ENCODE assay signal across 9 mouse cellular contexts in genomic region chr17:48097743-48098527, GRCm38 (mm10). TPM values are rescaled to one million over a fixed set of nuclear protein-coding genes. Genes with fewer than 3 reads are reported as not detected.
DNase-seq lines count a peak whose midpoint lies in the region; ATAC-seq and TF ChIP-seq lines count a peak whose summit lies in the region.
"Had no signal": no experiment of that assay in that cellular context is flagged by ENCODE, and none has a peak within 500 bp of the region (broad histone marks: within the 10 kb centered on the region; RNA-seq: fewer than 3 reads in every experiment).

No protein-coding gene starts in this region.

- no peaks in the 10 kb centered on the region for H3K9me3 ChIP-seq in kidney, embryonic 14.5 days (ENCODE audit: control insufficient read depth, low read length)
- H3K9me3 ChIP-seq in embryonic facial prominence, embryonic 10.5 days, result peaks cover 6% of the 10 kb centered on the region
- no peaks in the 10 kb centered on the region for H3K9me3 ChIP-seq in intestine, postnatal 0 days (ENCODE audit: control insufficient read depth)
- H3K9me3 ChIP-seq in neural tube, embryonic 11.5 days (ENCODE audit: control insufficient read depth, low read length), result no peaks in the 10 kb centered on the region

- WGBS in kidney, embryonic 14.5 days, result under 1% methylated on average over 31 of the region's 43 CpGs
- WGBS in embryonic facial prominence, embryonic 10.5 days, result under 1% methylated on average over 43 of the region's 43 CpGs
- WGBS in intestine, postnatal 0 days, result under 1% methylated on average over 32 of the region's 43 CpGs
- WGBS in neural tube, embryonic 11.5 days, result under 1% methylated on average over 40 of the region's 43 CpGs

- H3K27ac ChIP-seq in kidney, embryonic 14.5 days (ENCODE audit: low read depth, low read length), result peak overlapping the region; percentile 24; the same call in 1 of the 2 replicates
- H3K27ac ChIP-seq in embryonic facial prominence, embryonic 10.5 days (replicated peaks), result peak overlapping the region; percentile 85
- H3K27ac ChIP-seq in intestine, postnatal 0 days (ENCODE audit: low read depth, low read length), result no peak overlapping the region
- H3K27ac ChIP-seq in neural tube, embryonic 11.5 days (ENCODE audit: low read depth, low read length), result peak overlapping the region; percentile 62

- H3K36me3 ChIP-seq in kidney, embryonic 14.5 days (ENCODE audit: control insufficient read depth, insufficient read depth, low read length), result no peaks in the 10 kb centered on the region
- H3K36me3 ChIP-seq in embryonic facial prominence, embryonic 10.5 days (replicated peaks), result no peaks in the 10 kb centered on the region
- no peaks in the 10 kb centered on the region for H3K36me3 ChIP-seq in intestine, postnatal 0 days (ENCODE audit: control insufficient read depth, insufficient read depth)
- no peaks in the 10 kb centered on the region for H3K36me3 ChIP-seq in neural tube, embryonic 11.5 days (ENCODE audit: control insufficient read depth, insufficient read depth, low read length)

- no peak for TF ChIP-seq CTCF in intestine, postnatal 0 days (IDR thresholded peaks at IDR 0.05; ENCODE audit: low read depth)

- peak; percentile 67 for ATAC-seq in kidney, embryonic 14.5 days (ENCODE audit: low FRiP score, low TSS enrichment)
- ATAC-seq in intestine, postnatal 0 days, result no peak
- no peak for ATAC-seq in neural tube, embryonic 11.5 days (ENCODE audit: insufficient read depth, low FRiP score, low TSS enrichment)

- peak overlapping the region; percentile 31 for H3K4me3 ChIP-seq in kidney, embryonic 14.5 days (ENCODE audit: low read length)
- peak overlapping the region; percentile 55 for H3K4me3 ChIP-seq in embryonic facial prominence, embryonic 10.5 days
- peak overlapping the region; percentile 34 for H3K4me3 ChIP-seq in intestine, postnatal 0 days (ENCODE audit: low read depth, low read length)
- H3K4me3 ChIP-seq in neural tube, embryonic 11.5 days (ENCODE audit: low read depth, low read length), result peak overlapping the region; percentile 25

- peak overlapping the region; percentile 60 for H3K4me2 ChIP-seq in kidney, embryonic 14.5 days (replicated peaks; ENCODE audit: low read depth, low read length)
- peak overlapping the region; percentile 71 for H3K4me2 ChIP-seq in intestine, postnatal 0 days (replicated peaks; ENCODE audit: low read depth)
- peak overlapping the region; percentile 54 for H3K4me2 ChIP-seq in neural tube, embryonic 11.5 days (ENCODE audit: low read depth)

- no peak for DNase-seq in kidney, adult 9 months
- peak; percentile 88 for DNase-seq in embryonic facial prominence, embryonic 10.5 days (ENCODE audit: low spot score)
- DNase-seq in neural tube, embryonic 11.5 days (ENCODE audit: low spot score), result peak; percentile 63
- no peak for DNase-seq in left cerebral cortex, postnatal 4 days
- DNase-seq in frontal cortex, postnatal 10 days (ENCODE audit: low spot score in 2 of 2), result no peak
- no peak for DNase-seq in spleen, postnatal 10 days (ENCODE audit: low spot score in 2 of 2)
- DNase-seq: gastrocnemius, postnatal 10 days had no signal

- peaks cover 46% of the 10 kb centered on the region for H3K4me1 ChIP-seq in kidney, embryonic 14.5 days (ENCODE audit: control insufficient read depth, insufficient read depth, low read length)
- H3K4me1 ChIP-seq in embryonic facial prominence, embryonic 10.5 days, result peaks cover 68% of the 10 kb centered on the region
- H3K4me1 ChIP-seq in intestine, postnatal 0 days (replicated peaks; ENCODE audit: control insufficient read depth, insufficient read depth, low read length), result peaks cover 14% of the 10 kb centered on the region; the same call in 1 of the 2 replicates
- peaks cover 46% of the 10 kb centered on the region for H3K4me1 ChIP-seq in neural tube, embryonic 11.5 days (ENCODE audit: control insufficient read depth, insufficient read depth, low read length)

- intact Hi-C loops in left cerebral cortex, postnatal 4 days (cut with DNase I), result loop anchor here (5.0 kb wide), 1 partner anchor 226 kb away; no protein-coding TSS in a partner anchor

- peaks cover 39% of the 10 kb centered on the region for H3K27me3 ChIP-seq in kidney, embryonic 14.5 days (ENCODE audit: control insufficient read depth, insufficient read depth, low read length)
- H3K27me3 ChIP-seq in embryonic facial prominence, embryonic 10.5 days (replicated peaks; ENCODE audit: low read depth, poor library complexity, severe bottlenecking), result peaks cover 75% of the 10 kb centered on the region
- H3K27me3 ChIP-seq in intestine, postnatal 0 days (replicated peaks; ENCODE audit: control insufficient read depth, insufficient read depth, low read length), result peaks cover 58% of the 10 kb centered on the region
- peaks cover 19% of the 10 kb centered on the region; the same call in 1 of the 2 replicates for H3K27me3 ChIP-seq in neural tube, embryonic 11.5 days (ENCODE audit: control insufficient read depth, insufficient read depth, low read length)

- H3K9ac ChIP-seq in kidney, embryonic 14.5 days (ENCODE audit: low read depth, low read length), result 0 out of 2 replicates have a peak overlapping the region, but pooled peaks have one; percentile 31
- H3K9ac ChIP-seq in intestine, postnatal 0 days (ENCODE audit: low read depth, low read length), result peak overlapping the region; percentile 26; the same call in 1 of the 2 replicates
- peak overlapping the region; percentile 49 for H3K9ac ChIP-seq in neural tube, embryonic 11.5 days (ENCODE audit: low read length)

RNA-seq across cellular contexts. Expression of gene 1700067P10Rik, which starts 8.8 kb away (rescaled TPM):
- polyA plus RNA-seq in kidney, embryonic 14.5 days (2014; fragmentation: Nextera tagmentation; extraction: Ambion mirVana), result not detected in 2 replicates
- polyA plus RNA-seq in embryonic facial prominence, embryonic 10.5 days (2016; fragmentation: Nextera tagmentation; extraction: Ambion mirVana), result not detected in 2 replicates
- not detected in 2 replicates for polyA plus RNA-seq in intestine, postnatal 0 days (2015; fragmentation: Nextera tagmentation; extraction: Ambion mirVana)
- not detected in 2 replicates for polyA plus RNA-seq in neural tube, embryonic 11.5 days (2014; fragmentation: Nextera tagmentation; extraction: Ambion mirVana)
- total RNA-seq in left cerebral cortex, postnatal 4 days (2021), result not detected
- total RNA-seq: gastrocnemius, postnatal 10 days had no signal

RNA-seq across cellular contexts. Expression of gene 9830107B12Rik, which starts 48.1 kb away (rescaled TPM):
- polyA plus RNA-seq in kidney, embryonic 14.5 days (2014; fragmentation: Nextera tagmentation; extraction: Ambion mirVana), result not detected in 2 replicates
- polyA plus RNA-seq in embryonic facial prominence, embryonic 10.5 days (2016; fragmentation: Nextera tagmentation; extraction: Ambion mirVana), result not detected in 2 replicates
- polyA plus RNA-seq in intestine, postnatal 0 days (2015; fragmentation: Nextera tagmentation; extraction: Ambion mirVana), result not detected in 2 replicates
- not detected in 2 replicates for polyA plus RNA-seq in neural tube, embryonic 11.5 days (2014; fragmentation: Nextera tagmentation; extraction: Ambion mirVana)
- total RNA-seq in left cerebral cortex, postnatal 4 days (2021), result not detected
- total RNA-seq: gastrocnemius, postnatal 10 days had no signal

RNA-seq across cellular contexts. Expression of gene 1700122O11Rik, which starts 59.8 kb away (rescaled TPM):
- not detected in 2 replicates for polyA plus RNA-seq in kidney, embryonic 14.5 days (2014; fragmentation: Nextera tagmentation; extraction: Ambion mirVana)
- not detected in 2 replicates for polyA plus RNA-seq in embryonic facial prominence, embryonic 10.5 days (2016; fragmentation: Nextera tagmentation; extraction: Ambion mirVana)
- not detected in 2 replicates for polyA plus RNA-seq in intestine, postnatal 0 days (2015; fragmentation: Nextera tagmentation; extraction: Ambion mirVana)
- not detected in 2 replicates for polyA plus RNA-seq in neural tube, embryonic 11.5 days (2014; fragmentation: Nextera tagmentation; extraction: Ambion mirVana)
- total RNA-seq in left cerebral cortex, postnatal 4 days (2021), result not detected
- total RNA-seq: gastrocnemius, postnatal 10 days had no signal

Comparison
In these comparisons a context has a peak if more than half of its experiments do, and no peak if none do; other contexts are left out.
1. DNase-seq: peak in embryonic facial prominence, embryonic 10.5 days (single experiment) and neural tube, embryonic 11.5 days (single experiment); none in kidney, adult 9 months (single experiment), left cerebral cortex, postnatal 4 days (single experiment), frontal cortex, postnatal 10 days (0 of 2) and spleen, postnatal 10 days (0 of 2).
2. Peak in every context shown above with its lines, with median percentiles within 50 percentile points of each other: H3K4me2 ChIP-seq, H3K4me3 ChIP-seq and H3K9ac ChIP-seq.